Mouse (Mus musculus) heart, postnatal 0 days (tissue): ENCODE data around the gene Grin1. TPM values are rescaled to one million over a fixed set of nuclear protein-coding genes. Genes with fewer than 3 reads are reported as not detected.
A peak's percentile ranks its signal among the peaks of the same experiment; 100 is the strongest.
"Not testable (repeated sequence)": the region's sequence is repeated elsewhere in the genome, so short reads cannot be mapped to it uniquely, and the experiment has no call there.

Experiments
- ATAC-seq: fragments of 200-750 bp; cut with Nextera tagmentation; 2 replicates; pipeline ENCODE4 v1.8.0; 2017; ENCODE audit warnings: low read depth, moderate number of reproducible peaks, moderate library complexity; ENCODE audit not compliant: insufficient read depth
- DNase-seq: peaks from one replicate; pipeline ENCODE4 v3.0.0-alpha.2; 2016; ENCODE audit warnings: low spot score
- H3K27ac ChIP-seq: fragments of 300-500 bp; sonication (generic); 2 replicates; pipeline ENCODE4 v1.5.1; 2014; ENCODE audit warnings: low read depth, mild to moderate bottlenecking
- H3K27me3 ChIP-seq: fragments of 300-500 bp; sonication (generic); 2 replicates; pipeline ENCODE4 v1.6.1; 2014; ENCODE audit warnings: low read length, mixed read lengths; ENCODE audit not compliant: control insufficient read depth, insufficient read depth
- H3K36me3 ChIP-seq: fragments of 300-500 bp; sonication (generic); replicated peaks from 2 replicates; pipeline ENCODE4 v1.6.1; 2014; ENCODE audit warnings: low read length, mixed read lengths; ENCODE audit not compliant: control insufficient read depth, insufficient read depth
- H3K4me1 ChIP-seq: fragments of 300-500 bp; sonication (generic); 2 replicates; pipeline ENCODE4 v1.6.1; 2014; ENCODE audit warnings: antibody characterized with exemption; ENCODE audit not compliant: control insufficient read depth, insufficient read depth
- H3K4me2 ChIP-seq: fragments of 300-500 bp; sonication (generic); 2 replicates; pipeline ENCODE4 v1.6.1; 2014; ENCODE audit warnings: low read depth, mild to moderate bottlenecking, low read length, moderate library complexity
- H3K4me3 ChIP-seq: fragments of 300-500 bp; sonication (generic); 2 replicates; pipeline ENCODE4 v1.5.1; 2014; ENCODE audit warnings: low read depth, low read length
- H3K9ac ChIP-seq: fragments of 300-500 bp; sonication (generic); replicated peaks from 2 replicates; pipeline ENCODE4 v1.6.1; 2014; ENCODE audit warnings: low read depth, low read length, mixed read lengths
- H3K9me3 ChIP-seq: fragments of 300-500 bp; sonication (generic); replicated peaks from 2 replicates; pipeline ENCODE4 v1.6.1; 2016; ENCODE audit warnings: low read length; ENCODE audit not compliant: control insufficient read depth
- CTCF ChIP-seq: IDR thresholded peaks from 2 replicates; pipeline ENCODE4 v1.5.1; 2016; ENCODE audit warnings: antibody characterized with exemption, control low read depth, low read depth
- EP300 ChIP-seq: IDR thresholded peaks from 2 replicates; pipeline ENCODE4 v1.6.1; 2016; ENCODE audit warnings: antibody characterized with exemption, low read depth
- WGBS: fragments of 180-500 bp; shearing (Covaris S2); extraction: QIAGEN DNeasy Blood & Tissue Kit; methylation state at CpG from one replicate; pipeline ENCODE4 v1.1.7; 2014; 5-methylcytosine and 5-hydroxymethylcytosine counted together
- polyA plus RNA-seq: library from polyadenylated mRNA; unstranded; fragments of >200 nt; fragmentation: Nextera tagmentation; extraction: Ambion mirVana; gene quantifications from 2 replicates; pipeline ENCODE4 v1.2.1, GENCODE M21; 2015
- total RNA-seq: library from RNA; depleted of rRNA; stranded (reverse); fragments of >200 nt; gene quantifications from 2 replicates; pipeline ENCODE4 v1.2.3, GENCODE M21; 2014; ENCODE audit warnings: low replicate concordance

The Grin1 gene
- total and polyA plus RNA-seq, 2 experiments from 2014 or later: 0.46 TPM; not detected in 1

DNA sequence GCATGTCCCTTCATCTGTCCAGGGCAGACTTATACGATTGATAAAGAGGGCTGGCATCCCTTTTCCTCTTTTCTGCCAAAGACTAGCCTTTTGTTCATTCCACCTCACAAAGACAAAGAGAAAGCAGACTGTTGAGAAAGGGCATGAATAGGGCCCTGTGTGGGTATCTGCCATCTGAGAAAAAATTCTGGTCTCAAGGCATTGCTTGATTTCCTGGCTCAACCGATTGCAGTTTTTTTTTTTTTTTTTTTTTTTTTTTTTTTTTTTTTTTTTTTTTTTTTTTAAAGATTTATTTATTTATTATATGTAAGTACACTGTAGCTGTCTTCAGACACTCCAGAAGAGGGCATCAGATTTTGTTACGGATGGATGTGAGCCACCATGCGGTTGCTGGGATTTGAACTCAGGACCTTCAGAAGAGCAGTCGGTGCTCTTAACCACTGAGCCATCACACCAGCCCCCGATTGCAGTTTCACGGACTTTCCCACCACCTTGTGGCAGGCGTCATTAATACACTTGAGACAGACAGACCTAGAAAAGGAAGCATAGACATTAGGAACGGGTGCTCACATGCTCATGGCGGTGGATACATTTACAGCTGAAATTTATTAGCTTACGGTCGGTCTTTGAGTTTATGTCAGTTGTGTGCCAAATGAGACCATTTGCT lies 62.4 kb downstream of the Grin1 start:
- Histone ChIP-seq H3K4me2 (peak overlapping the region; percentile 93), H3K36me3 (peaks cover 18% of the 10 kb centered on the region), H3K4me3 (peak overlapping the region; percentile 93), H3K9ac (peak overlapping the region; percentile 89; the same call in 1 of the 2 replicates)
- H3K9me3 ChIP-seq, ATAC-seq, H3K27ac ChIP-seq, H3K27me3 ChIP-seq, DNase-seq, H3K4me1 ChIP-seq: not testable (repeated sequence)
- 54% methylated on average over 10 of the region's 12 CpGs for WGBS
- TF ChIP-seq CTCF: peak; percentile 17; the same call in 1 of the 2 replicates

DNA sequence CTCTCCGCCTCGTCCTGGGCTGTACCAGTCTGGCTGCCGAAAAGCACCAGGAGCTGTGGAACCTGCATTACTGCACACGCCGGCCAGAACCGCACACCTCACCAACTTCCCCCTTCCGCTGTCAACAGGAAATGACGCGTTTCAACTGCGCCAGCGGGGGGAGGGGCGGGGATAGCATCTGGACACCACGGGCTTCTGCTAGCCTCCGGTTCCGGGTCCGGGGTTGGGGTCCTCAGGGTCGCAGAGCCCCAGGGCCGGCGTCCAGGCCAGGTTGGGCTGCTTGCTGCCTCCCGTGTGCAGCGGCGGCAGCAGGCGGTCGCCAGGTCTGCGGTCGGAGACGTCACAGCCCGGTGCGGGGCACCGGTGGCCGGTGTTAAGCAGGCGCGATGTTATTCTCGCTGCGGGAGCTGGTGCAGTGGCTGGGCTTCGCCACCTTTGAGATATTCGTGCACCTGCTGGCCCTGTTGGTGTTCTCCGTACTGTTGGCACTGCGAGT lies 63.7 kb downstream of the Grin1 start, which contains the start of gene Tmem203:
Gene Tmem203, plus strand, starts transcription at position 156 of the 496 bp plus-strand sequence.
- Histone ChIP-seq H3K9ac (peak within 1 kb of the TSS; percentile 89), H3K4me3 (peak within 1 kb of the TSS; percentile 93), H3K9me3 (no peaks in the 10 kb centered on the region), H3K36me3 (peaks cover 30% of the 10 kb centered on the region), H3K27me3 (no peaks in the 10 kb centered on the region), H3K27ac (peak within 1 kb of the TSS; percentile 85), H3K4me1 (peaks cover 6% of the 10 kb centered on the region), H3K4me2 (peak within 1 kb of the TSS; percentile 93)
- peak; percentile 86 for DNase-seq
- TF ChIP-seq EP300 (peak; percentile 74), CTCF (no peak)
- under 1% methylated on average over 38 of the region's 39 CpGs for WGBS
- peak; percentile 92 for ATAC-seq

DNA sequence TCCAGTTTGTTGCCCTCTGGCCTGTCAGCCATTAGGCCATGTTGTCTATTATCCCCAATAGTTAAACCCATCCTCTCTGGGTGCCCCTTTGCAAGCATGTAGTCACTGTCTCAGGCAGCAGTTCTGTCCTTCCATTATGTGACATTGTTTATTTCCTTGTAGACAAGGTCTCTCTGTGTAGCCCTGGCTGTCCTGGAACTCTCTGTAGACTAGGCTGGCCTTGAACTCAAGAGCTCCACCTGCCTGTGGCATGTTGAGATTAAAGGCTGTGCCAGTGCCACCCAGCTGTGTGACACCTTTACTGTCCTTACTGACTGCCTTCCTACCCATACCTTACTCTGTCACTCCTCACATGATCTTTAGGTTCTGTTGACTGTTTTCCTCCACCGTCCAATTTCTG lies 66.7 kb downstream of the Grin1 start:
- Histone ChIP-seq H3K9me3 (no peaks in the 10 kb centered on the region), H3K36me3 (peaks cover 43% of the 10 kb centered on the region), H3K4me2 (no peak overlapping the region), H3K27ac (no peak overlapping the region), H3K27me3 (no peaks in the 10 kb centered on the region), H3K4me3 (no peak overlapping the region), H3K4me1 (peaks cover 6% of the 10 kb centered on the region), H3K9ac (no peak overlapping the region)
- ATAC-seq (no peak), DNase-seq (no peak)
- WGBS: 88% methylated on average over 1 of the region's 1 CpGs
- TF ChIP-seq EP300 (no peak), CTCF (peak; percentile 22)

DNA sequence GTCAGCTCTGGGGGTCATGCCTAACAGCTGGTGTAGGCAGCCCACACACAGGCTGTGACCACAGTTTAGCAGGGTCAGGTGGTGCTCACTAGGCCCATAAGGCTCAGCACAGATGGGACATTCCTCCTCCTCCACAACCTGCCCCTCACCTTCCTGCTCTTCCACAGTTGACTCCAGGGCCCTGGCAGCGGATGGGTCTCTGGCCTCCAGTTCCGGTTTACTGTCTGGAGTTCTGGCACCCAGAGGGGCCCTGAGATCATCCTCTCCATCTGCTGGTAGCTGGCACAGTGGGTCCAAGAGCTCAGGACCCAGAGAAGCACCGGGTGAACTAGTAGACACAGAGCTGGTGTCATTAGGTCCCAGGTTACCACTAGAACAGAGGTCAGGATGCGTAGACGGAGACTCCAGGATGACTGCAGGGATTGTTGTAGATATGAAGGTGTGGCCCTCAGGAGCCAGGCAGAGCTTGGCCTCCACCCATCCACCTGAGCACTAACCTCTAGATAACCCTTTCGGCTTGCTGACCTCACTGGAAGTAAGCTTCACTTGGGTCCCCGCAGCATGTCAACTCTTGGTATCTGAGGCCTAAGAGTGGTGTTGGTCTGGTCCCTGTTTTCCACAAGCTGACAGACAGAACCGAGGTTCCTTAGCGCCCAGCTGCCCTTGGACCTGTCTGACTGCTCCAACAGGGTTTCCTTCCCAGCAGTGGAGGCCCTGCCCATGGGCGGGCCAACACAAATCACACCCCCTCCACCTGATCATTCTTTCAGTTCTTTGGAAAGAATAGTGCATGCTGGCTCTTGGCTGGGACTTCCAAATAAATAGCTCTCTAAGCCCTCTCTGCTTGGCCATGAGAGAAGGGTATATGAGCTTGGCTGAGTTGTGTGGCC lies 72.6 kb downstream of the Grin1 start, which contains the start of gene AL732309.1:
Gene AL732309.1, minus strand, starts transcription at position 681 of the 890 bp plus-strand sequence.
- ATAC-seq: no peak
- H3K36me3 ChIP-seq: peaks cover 24% of the 10 kb centered on the region
- H3K9me3 ChIP-seq: no peaks in the 10 kb centered on the region
- no peaks in the 10 kb centered on the region; the same call in 1 of the 2 replicates for H3K4me1 ChIP-seq
- H3K27me3 ChIP-seq: peaks cover 20% of the 10 kb centered on the region
- TF ChIP-seq EP300: no peak
- no peak for TF ChIP-seq CTCF
- H3K4me2 ChIP-seq: no peak within 1 kb of the TSS
- no peak within 1 kb of the TSS for H3K9ac ChIP-seq
- WGBS: 82% methylated on average over 10 of the region's 10 CpGs
- DNase-seq: no peak
- no peak within 1 kb of the TSS for H3K4me3 ChIP-seq
- no peak within 1 kb of the TSS for H3K27ac ChIP-seq

DNA sequence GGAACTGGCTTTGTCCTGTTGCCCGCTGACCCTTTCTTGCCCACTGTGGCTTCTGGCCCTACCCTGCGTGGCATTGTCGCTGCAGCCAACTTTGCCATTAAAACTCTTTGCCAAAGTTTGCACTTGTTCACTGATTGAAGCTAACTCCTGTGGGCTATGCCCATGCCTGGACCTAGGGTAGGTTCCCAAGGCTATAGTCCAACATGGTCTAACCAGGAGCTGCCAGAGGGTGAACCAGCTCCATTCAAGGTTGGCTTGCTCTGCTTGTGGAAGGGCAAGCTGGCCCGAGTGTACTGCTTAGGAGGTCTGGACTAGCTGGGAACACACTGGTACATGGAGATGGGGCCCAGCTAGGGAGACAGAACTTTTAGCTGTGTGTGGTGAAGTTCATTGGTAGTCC lies 74.8 kb downstream of the Grin1 start:
- no peak for TF ChIP-seq EP300
- no peak for TF ChIP-seq CTCF
- H3K27me3 ChIP-seq: peaks cover 40% of the 10 kb centered on the region
- DNase-seq (no peak), ATAC-seq (no peak)
- no peak overlapping the region for H3K9ac ChIP-seq
- 87% methylated on average over 4 of the region's 4 CpGs for WGBS
- H3K27ac ChIP-seq: no peak overlapping the region
- no peak overlapping the region for H3K4me3 ChIP-seq
- H3K36me3 ChIP-seq: peaks cover 4% of the 10 kb centered on the region
- peaks cover 7% of the 10 kb centered on the region for H3K4me1 ChIP-seq
- no peaks in the 10 kb centered on the region for H3K9me3 ChIP-seq
- H3K4me2 ChIP-seq: no peak overlapping the region
